Mouse (Mus musculus): Measurements from ENCODE around the gene Foxo4. TPM values are rescaled to one million over a fixed set of nuclear protein-coding genes. Genes with fewer than 3 reads are reported as not detected.

The Foxo4 gene
- total RNA-seq, 2 experiments from 2014 or later: 48.5 to 53.7 TPM

GRCm38 (mm10) chrX:101287543-101287942 is 33.2 kb downstream of the Foxo4 start:
- no peak for DNase-seq (ENCODE audit: low spot score)
- intact Hi-C loops (cut with DNase I): loop anchor here (5.0 kb wide), 1 partner anchor 155 kb away; no protein-coding TSS in a partner anchor

GRCm38 (mm10) chrX:101288432-101288831 is 34.1 kb downstream of the Foxo4 start:
- intact Hi-C loops (cut with DNase I): loop anchor here (5.0 kb wide), 1 partner anchor 156 kb away; no protein-coding TSS in a partner anchor
- no peak for DNase-seq (ENCODE audit: low spot score)

- no peak for DNase-seq (ENCODE audit: low spot score)
- intact Hi-C loops (cut with DNase I): loop anchor here (5.0 kb wide), 1 partner anchor 157 kb away; no protein-coding TSS in a partner anchor
Observed at GRCm38 (mm10) chrX:101289037-101289436, 34.7 kb downstream of the Foxo4 start.

GRCm38 (mm10) chrX:101290111-101290510 is 35.8 kb downstream of the Foxo4 start:
- no peak for DNase-seq (ENCODE audit: low spot score)
- intact Hi-C loops (cut with DNase I): no loop called here

- no peak for DNase-seq (ENCODE audit: low spot score)
- intact Hi-C loops (cut with DNase I): no loop called here
Observed at GRCm38 (mm10) chrX:101299055-101299454, 44.7 kb downstream of the Foxo4 start, which contains the start of gene Nlgn3. Gene Nlgn3 (plus strand): TSS chrX:101299168.

GRCm38 (mm10) chrX:101299473-101300426 is 45.4 kb downstream of the Foxo4 start:
- no peak for DNase-seq (ENCODE audit: low spot score)

GRCm38 (mm10) chrX:101300427-101301030 is 46.2 kb downstream of the Foxo4 start:
- no peak for DNase-seq (ENCODE audit: low spot score)
- intact Hi-C loops (cut with DNase I): no loop called here

More at GRCm38 (mm10) chrX:101299473-101300426, 45.4 kb downstream of the Foxo4 start:
- intact Hi-C loops (cut with DNase I): no loop called here

GRCm38 (mm10) chrX:101301654-101302053 is 47.3 kb downstream of the Foxo4 start:
- intact Hi-C loops (cut with DNase I): no loop called here

GRCm38 (mm10) chrX:101304646-101305045 is 50.3 kb downstream of the Foxo4 start:
- intact Hi-C loops (cut with DNase I): no loop called here
- DNase-seq (ENCODE audit: low spot score): no peak

More at GRCm38 (mm10) chrX:101301654-101302053, 47.3 kb downstream of the Foxo4 start:
- no peak for DNase-seq (ENCODE audit: low spot score)

GRCm38 (mm10) chrX:101309299-101309698 is 55.0 kb downstream of the Foxo4 start:
- no peak for DNase-seq (ENCODE audit: low spot score)
- intact Hi-C loops (cut with DNase I): no loop called here

Other genes with a start within 250 kb of the Foxo4 start
- gene Tex11, start 194.9 kb upstream of the Foxo4 start, total RNA-seq (2021): under 1 TPM; 0.14 to 0.16 TPM
- gene Slc7a3, start 168.5 kb upstream of the Foxo4 start, total RNA-seq (2021): under 1 TPM in 1 of 2 experiments, not detected in 1; 0.29 TPM
- 10 to 100 TPM; 34.9 to 35.5 TPM for gene Snx12, start 32.0 kb upstream of the Foxo4 start, total RNA-seq (2021)
- gene Gm614, start 9.5 kb downstream of the Foxo4 start, total RNA-seq (2021): not detected
- 10 to 100 TPM in 1 of 2 experiments, 1 to 10 TPM in 1; 8.2 to 10.0 TPM for gene Il2rg, start 13.7 kb downstream of the Foxo4 start, total RNA-seq (2021)
- not detected for gene Gm20489, start 14.5 kb downstream of the Foxo4 start, total RNA-seq (2021)
- 10 to 100 TPM; 20.1 to 22.6 TPM for gene Med12, start 19.5 kb downstream of the Foxo4 start, total RNA-seq (2021)
- gene Nlgn3, start 44.6 kb downstream of the Foxo4 start, total RNA-seq (2021): under 1 TPM; 0.59 to 0.91 TPM
- gene Gjb1, start 121.8 kb downstream of the Foxo4 start, total RNA-seq (2021): not detected
- gene Zmym3, start 166.3 kb downstream of the Foxo4 start, total RNA-seq (2021): 10 to 100 TPM; 12.9 to 18.9 TPM
- gene Nono, start 174.8 kb downstream of the Foxo4 start, total RNA-seq (2021): 10 to 100 TPM; 69.3 to 75.5 TPM
- gene Itgb1bp2, start 194.6 kb downstream of the Foxo4 start, total RNA-seq (2021): 100 to 1,000 TPM; 226 to 255 TPM